Mouse (Mus musculus): Measurements from ENCODE around the gene Rapsn. TPM values are rescaled to one million over a fixed set of nuclear protein-coding genes. Genes with fewer than 3 reads are reported as not detected.
A peak's percentile ranks its signal among the peaks of the same experiment; 100 is the strongest.

Rapsn gene
- polyA plus RNA-seq, 1 experiment = 1.5 TPM

DNA sequence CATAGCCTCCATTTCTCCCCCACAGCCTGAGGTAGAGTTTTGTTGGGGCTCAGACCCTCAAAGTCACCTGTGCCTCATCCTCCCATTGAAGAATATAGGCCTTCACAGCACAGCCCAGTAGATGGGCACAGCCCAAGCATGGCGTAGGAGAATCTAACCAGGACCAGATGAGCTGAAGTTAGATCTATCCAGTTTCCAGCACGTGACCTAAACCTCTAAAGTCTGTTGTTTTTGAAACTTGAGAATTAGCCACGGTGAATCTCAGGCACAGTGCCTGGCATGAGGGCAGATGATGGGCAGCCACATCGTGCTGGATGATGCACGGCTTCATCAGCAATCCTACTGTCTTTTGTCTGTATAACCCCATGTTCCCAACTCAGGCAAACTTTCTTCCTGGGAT, 23.0 kb downstream of the Rapsn start:
- peaks cover 10% of the 10 kb centered on the region; the same call in 1 of the 2 replicates for H3K4me1 ChIP-seq (ENCODE audit: control insufficient read depth, insufficient read depth, low read length)
- H3K4me3 ChIP-seq (replicated peaks; ENCODE audit: insufficient read depth, low read depth, low read length) = no peak overlapping the region
- TF ChIP-seq POLR2A (IDR thresholded peaks at IDR 0.05; ENCODE audit: borderline replicate concordance, insufficient read depth, low read length) = no peak
- no peak for TF ChIP-seq CTCF (IDR thresholded peaks at IDR 0.05; ENCODE audit: borderline replicate concordance, insufficient read depth, low read depth, low read length)
- 85% methylated on average over 5 of the region's 5 CpGs for WGBS
- no peaks in the 10 kb centered on the region for H3K27me3 ChIP-seq (ENCODE audit: control insufficient read depth, insufficient read depth, low read length)
- H3K27ac ChIP-seq (ENCODE audit: insufficient read depth, low read length) = no peak overlapping the region
- no peak for DNase-seq

- TF ChIP-seq POLR2A (IDR thresholded peaks at IDR 0.05; ENCODE audit: borderline replicate concordance, insufficient read depth, low read length) (no peak), CTCF (IDR thresholded peaks at IDR 0.05; ENCODE audit: borderline replicate concordance, insufficient read depth, low read depth, low read length) (no peak)
- no peaks in the 10 kb centered on the region for H3K27me3 ChIP-seq (ENCODE audit: control insufficient read depth, insufficient read depth, low read length)
- H3K4me3 ChIP-seq (replicated peaks; ENCODE audit: insufficient read depth, low read depth, low read length) = no peak overlapping the region
- peaks cover 10% of the 10 kb centered on the region; the same call in 1 of the 2 replicates for H3K4me1 ChIP-seq (ENCODE audit: control insufficient read depth, insufficient read depth, low read length)
- DNase-seq = no peak
- WGBS = 91% methylated on average over 2 of the region's 2 CpGs
- no peak overlapping the region for H3K27ac ChIP-seq (ENCODE audit: insufficient read depth, low read length)
Observed at GRCm38 (mm10) chr2:91059376-91059775, 24.0 kb downstream of the Rapsn start.

DNA sequence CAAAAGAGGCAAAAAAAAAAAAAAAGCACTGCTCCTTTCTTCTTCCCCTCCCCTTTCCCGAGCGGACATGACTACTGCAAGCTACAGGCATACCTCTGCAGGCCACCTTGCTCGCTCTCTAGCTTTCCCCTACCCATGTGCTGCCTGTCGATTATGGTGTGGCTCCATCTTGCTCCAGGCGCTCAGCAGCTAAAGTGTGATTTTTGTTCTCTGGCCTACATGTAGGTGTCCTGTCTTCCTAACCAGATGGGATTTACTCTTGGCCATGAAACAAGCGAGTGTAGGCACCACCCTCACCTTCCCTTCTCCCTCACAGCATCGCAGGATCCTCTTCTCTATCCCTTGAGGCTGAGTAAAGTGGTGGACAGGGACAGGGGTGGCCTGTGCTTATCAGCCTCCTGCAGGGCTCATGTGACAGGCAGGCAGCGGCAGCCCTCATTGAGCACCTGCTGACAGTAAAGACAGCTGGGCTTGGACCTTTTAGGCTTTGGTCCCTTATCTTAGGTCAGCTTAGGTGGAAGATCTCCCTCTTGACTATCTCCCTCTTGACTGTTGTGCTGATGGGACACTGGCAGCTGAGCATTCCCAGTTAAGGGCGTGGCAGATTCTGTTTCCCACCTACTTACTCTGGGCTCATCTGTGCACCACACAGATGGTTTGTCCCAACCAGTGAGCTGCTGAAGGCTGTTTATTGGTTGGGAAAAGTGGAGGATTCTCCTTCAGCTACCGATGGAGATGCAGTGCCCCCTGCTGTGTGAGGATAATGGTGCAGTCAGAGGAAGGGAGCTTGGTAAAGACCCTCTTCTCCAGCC, 25.3 kb downstream of the Rapsn start:
- TF ChIP-seq POLR2A (IDR thresholded peaks at IDR 0.05; ENCODE audit: borderline replicate concordance, insufficient read depth, low read length) (0 out of 2 replicates have a peak, but pooled peaks have one; percentile 12), CTCF (IDR thresholded peaks at IDR 0.05; ENCODE audit: borderline replicate concordance, insufficient read depth, low read depth, low read length) (peak; percentile 56; the same call in 1 of the 2 replicates)
- Histone ChIP-seq H3K27ac (ENCODE audit: insufficient read depth, low read length) (no peak overlapping the region), H3K4me1 (ENCODE audit: control insufficient read depth, insufficient read depth, low read length) (peaks cover 4% of the 10 kb centered on the region; the same call in 1 of the 2 replicates), H3K4me3 (replicated peaks; ENCODE audit: insufficient read depth, low read depth, low read length) (no peak overlapping the region), H3K27me3 (ENCODE audit: control insufficient read depth, insufficient read depth, low read length) (no peaks in the 10 kb centered on the region)
- 77% methylated on average over 10 of the region's 10 CpGs for WGBS
- peak in 1 of 2 experiments; percentile 40 for DNase-seq

DNA sequence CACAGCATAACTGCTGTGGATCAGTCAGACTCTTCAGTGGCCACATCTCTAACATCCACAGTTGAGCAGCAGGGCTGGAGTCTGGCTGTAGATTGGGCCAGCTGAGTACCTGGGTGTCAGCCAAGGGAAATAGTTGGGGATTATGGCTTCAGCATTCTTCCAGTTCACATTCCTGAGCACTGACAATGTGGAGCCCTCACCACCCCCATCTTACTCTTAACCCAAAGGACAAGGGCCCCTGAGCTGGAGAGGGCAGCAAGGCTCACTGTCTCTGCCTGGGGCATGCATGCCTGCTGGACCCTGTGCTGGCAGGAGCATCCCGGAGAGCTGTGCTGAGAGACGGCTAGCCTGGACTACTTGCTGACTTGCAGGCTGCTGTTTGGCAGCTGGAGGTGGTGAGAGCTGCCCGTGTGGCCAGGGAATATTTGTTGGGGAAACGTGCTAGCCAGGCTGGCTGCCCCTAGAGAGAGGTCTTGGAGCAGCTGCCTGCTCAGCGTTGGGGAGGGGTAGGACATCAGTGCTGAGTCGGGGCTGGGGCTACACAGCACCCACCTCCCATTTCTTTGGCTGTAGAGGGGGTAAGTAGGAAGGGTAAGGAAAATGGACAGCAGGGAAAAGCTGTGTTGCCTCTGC, 26.5 kb downstream of the Rapsn start:
- Histone ChIP-seq H3K4me1 (ENCODE audit: control insufficient read depth, insufficient read depth, low read length) (peaks cover 10% of the 10 kb centered on the region), H3K27ac (ENCODE audit: insufficient read depth, low read length) (no peak overlapping the region), H3K4me3 (replicated peaks; ENCODE audit: insufficient read depth, low read depth, low read length) (no peak overlapping the region), H3K27me3 (ENCODE audit: control insufficient read depth, insufficient read depth, low read length) (no peaks in the 10 kb centered on the region)
- DNase-seq = no peak
- no peak for TF ChIP-seq CTCF (IDR thresholded peaks at IDR 0.05; ENCODE audit: borderline replicate concordance, insufficient read depth, low read depth, low read length)
- TF ChIP-seq POLR2A (IDR thresholded peaks at IDR 0.05; ENCODE audit: borderline replicate concordance, insufficient read depth, low read length) = no peak
- WGBS = 60% methylated on average over 6 of the region's 6 CpGs

- Histone ChIP-seq H3K27me3 (ENCODE audit: control insufficient read depth, insufficient read depth, low read length) (no peaks in the 10 kb centered on the region), H3K27ac (ENCODE audit: insufficient read depth, low read length) (no peak overlapping the region), H3K4me3 (replicated peaks; ENCODE audit: insufficient read depth, low read depth, low read length) (no peak overlapping the region), H3K4me1 (ENCODE audit: control insufficient read depth, insufficient read depth, low read length) (peaks cover 13% of the 10 kb centered on the region)
- WGBS = 90% methylated on average over 16 of the region's 16 CpGs
- no peak for DNase-seq
- no peak for TF ChIP-seq CTCF (IDR thresholded peaks at IDR 0.05; ENCODE audit: borderline replicate concordance, insufficient read depth, low read depth, low read length)
Observed at GRCm38 (mm10) chr2:91062779-91063606, 27.6 kb downstream of the Rapsn start.

GRCm38 (mm10) chr2:91064211-91064610, 28.8 kb downstream of the Rapsn start:
- DNase-seq = no peak
- no peak for TF ChIP-seq CTCF (IDR thresholded peaks at IDR 0.05; ENCODE audit: borderline replicate concordance, insufficient read depth, low read depth, low read length)
- TF ChIP-seq POLR2A (IDR thresholded peaks at IDR 0.05; ENCODE audit: borderline replicate concordance, insufficient read depth, low read length) = no peak
- WGBS = 84% methylated on average over 6 of the region's 6 CpGs

GRCm38 (mm10) chr2:91065544-91065943, 30.1 kb downstream of the Rapsn start:
- Histone ChIP-seq H3K27me3 (ENCODE audit: control insufficient read depth, insufficient read depth, low read length) (no peaks in the 10 kb centered on the region), H3K27ac (ENCODE audit: insufficient read depth, low read length) (no peak overlapping the region), H3K4me1 (ENCODE audit: control insufficient read depth, insufficient read depth, low read length) (peaks cover 18% of the 10 kb centered on the region), H3K4me3 (replicated peaks; ENCODE audit: insufficient read depth, low read depth, low read length) (no peak overlapping the region)
- DNase-seq = peak; percentile 49 to 54
- no peak for TF ChIP-seq POLR2A (IDR thresholded peaks at IDR 0.05; ENCODE audit: borderline replicate concordance, insufficient read depth, low read length)
- peak; percentile 61 for TF ChIP-seq CTCF (IDR thresholded peaks at IDR 0.05; ENCODE audit: borderline replicate concordance, insufficient read depth, low read depth, low read length)
- 39% methylated on average over 3 of the region's 3 CpGs for WGBS

More at GRCm38 (mm10) chr2:91064211-91064610, 28.8 kb downstream of the Rapsn start:
- H3K27ac ChIP-seq (ENCODE audit: insufficient read depth, low read length) = no peak overlapping the region
- H3K4me3 ChIP-seq (replicated peaks; ENCODE audit: insufficient read depth, low read depth, low read length) = no peak overlapping the region
- no peaks in the 10 kb centered on the region for H3K27me3 ChIP-seq (ENCODE audit: control insufficient read depth, insufficient read depth, low read length)
- peaks cover 18% of the 10 kb centered on the region for H3K4me1 ChIP-seq (ENCODE audit: control insufficient read depth, insufficient read depth, low read length)
